Comparison of ENCODE assay signal across 14 mouse cellular contexts in the genomic region with DNA sequence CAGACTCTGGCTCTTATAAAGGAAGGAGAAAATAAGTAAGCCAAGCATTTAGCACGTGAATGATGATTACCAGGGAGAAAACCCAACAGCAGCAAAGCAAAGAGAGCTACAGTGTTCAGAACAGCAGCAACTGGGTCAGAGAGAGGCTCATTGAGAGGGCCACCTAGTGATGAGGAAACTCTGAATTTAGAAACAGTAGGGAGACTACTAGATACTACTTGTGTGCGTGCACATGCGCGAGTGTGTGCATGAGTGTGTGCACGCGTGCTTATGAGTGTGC. TPM values are rescaled to one million over a fixed set of nuclear protein-coding genes. Genes with fewer than 3 reads are reported as not detected.
DNase-seq lines count a peak whose midpoint lies in the region; ATAC-seq and TF ChIP-seq lines count a peak whose summit lies in the region.
"Had no signal": no experiment of that assay in that cellular context is flagged by ENCODE, and none has a peak within 500 bp of the region (broad histone marks: within the 10 kb centered on the region; RNA-seq: fewer than 3 reads in every experiment).

No protein-coding gene starts in this region.

- no peak overlapping the region for H3K27ac ChIP-seq in lung, postnatal 0 days (ENCODE audit: low read length)
- H3K27ac ChIP-seq: liver, embryonic 14.5 days had no signal

- H3K4me3 ChIP-seq in lung, postnatal 0 days (ENCODE audit: low read depth, low read length): no peak overlapping the region
- H3K4me3 ChIP-seq: erythroblast, embryonic 14.5 days had no signal

- H3K27me3 ChIP-seq in lung, postnatal 0 days (replicated peaks; ENCODE audit: insufficient read depth, low read length): no peaks in the 10 kb centered on the region

- TF ChIP-seq EP300 in lung, postnatal 0 days (IDR thresholded peaks at IDR 0.05): no peak

- peak; percentile 86 for ATAC-seq in frontal cortex, adult (ENCODE audit: low TSS enrichment)
- ATAC-seq in lung, postnatal 0 days: no peak
- ATAC-seq: intestine, postnatal 0 days had no signal

- 84% methylated on average over 6 of the region's 6 CpGs for WGBS in lung, postnatal 0 days

- TF ChIP-seq CTCF in lung, postnatal 0 days (IDR thresholded peaks at IDR 0.05): no peak

- no peaks in the 10 kb centered on the region for H3K9me3 ChIP-seq in lung, postnatal 0 days (ENCODE audit: low read length)

- H3K4me1 ChIP-seq in lung, postnatal 0 days (ENCODE audit: insufficient read depth, low read depth, low read length): 0 out of 2 replicates have a peak, but pooled peaks cover 3% of the 10 kb centered on the region

- no peaks in the 10 kb centered on the region for H3K36me3 ChIP-seq in lung, postnatal 0 days (ENCODE audit: insufficient read depth, low read length)

- H3K9ac ChIP-seq in lung, postnatal 0 days (replicated peaks; ENCODE audit: low read depth): no peak overlapping the region
- H3K9ac ChIP-seq: liver, embryonic 14.5 days had no signal

- peak overlapping the region; percentile 28; the same call in 1 of the 2 replicates for H3K4me2 ChIP-seq in lung, postnatal 0 days (replicated peaks; ENCODE audit: low read depth, low read length)

- no peak for DNase-seq in frontal cortex, adult 2 months (ENCODE audit: extremely low spot score in 1 of 2, low spot score in 1 of 2)
- no peak for DNase-seq in lung, postnatal 0 days (ENCODE audit: low spot score)
- no peak for DNase-seq in lung, postnatal 10 days
- peak; percentile 57 for DNase-seq in cerebellum, adult 9-10 months
- peak; percentile 7 to 8 for DNase-seq in layer of hippocampus, postnatal 25 days (ENCODE audit: extremely low spot score in 1 of 2, low spot score in 1 of 2)
- DNase-seq in B cell, adult 2 months: no peak
- no peak for DNase-seq in lung, adult 18-20 months
- DNase-seq: adrenal gland, adult 2 months; heart, postnatal 10 days; thymus, adult 2 months had no signal

RNA-seq across cellular contexts. Expression of a gene that starts 36.8 kb away (rescaled TPM):
- 13.2 and 14.4 TPM in 2 replicates for polyA plus RNA-seq in frontal cortex, adult 2 months (2012; rRNA removed)
- polyA plus RNA-seq in lung, postnatal 0 days (2015; fragmentation: Nextera tagmentation; extraction: Ambion mirVana): 28.8 and 29.4 TPM in 2 replicates
- 10 to 100 TPM; 10.0 to 11.1 TPM for total RNA-seq in layer of hippocampus, postnatal 25 days (2021)

Comparison
In these comparisons a context has a peak if more than half of its experiments do, and no peak if none do; other contexts are left out.
1. DNase-seq: peak in cerebellum, adult 9-10 months (single experiment) and layer of hippocampus, postnatal 25 days (2 of 2); none in frontal cortex, adult 2 months (0 of 2), lung, postnatal 0 days (single experiment), lung, postnatal 10 days (single experiment), B cell, adult 2 months (0 of 2) and lung, adult 18-20 months (0 of 2).